Mouse (Mus musculus) layer of hippocampus, postnatal 36 days (tissue): Measurements from ENCODE around the gene Zfp326. TPM values are rescaled to one million over a fixed set of nuclear protein-coding genes. Genes with fewer than 3 reads are reported as not detected.

Source experiments
- total RNA-seq, 2 experiments: library from RNA; stranded (reverse); gene quantifications; 2 replicates each; pipeline ENCODE4 v1.2.3; 2021

The Zfp326 gene
- total RNA-seq, 2 experiments from 2014 or later = 38.8 to 41.3 TPM

Other genes starting within 250 kb of the Zfp326 start
- 10 to 100 TPM; 47.7 to 48.8 TPM for gene Lrrc8d, start 176.6 kb upstream of the Zfp326 start, total RNA-seq